Mouse (Mus musculus) myocyte (in vitro differentiated cells): ENCODE data around the gene Olfr646. TPM values are rescaled to one million over a fixed set of nuclear protein-coding genes. Genes with fewer than 3 reads are reported as not detected.

Experiments
- H3K27me3 ChIP-seq: one replicate; pipeline ENCODE4 v1.6.1; 2011; ENCODE audit not compliant: control insufficient read depth, insufficient read depth, insufficient read length
- H3K36me3 ChIP-seq: one replicate; pipeline ENCODE4 v1.6.1; 2011; ENCODE audit not compliant: control insufficient read depth, insufficient read depth
- H3K4me2 ChIP-seq: one replicate; pipeline ENCODE4 v1.6.1; 2011; ENCODE audit warnings: low read depth, control low read depth
- H3K4me3 ChIP-seq: one replicate; pipeline ENCODE4 v1.5.1; 2011; ENCODE audit warnings: mild to moderate bottlenecking, control low read depth, moderate library complexity
- H3K79me2 ChIP-seq: one replicate; pipeline ENCODE4 v1.6.1; 2011; ENCODE audit not compliant: control insufficient read depth, insufficient read depth
- H3ac ChIP-seq: one replicate; pipeline ENCODE4 v1.6.1; 2011; ENCODE audit not compliant: control insufficient read depth, insufficient read length
- CEBPB ChIP-seq: IDR thresholded peaks from 2 replicates; pipeline ENCODE4 v1.6.1; 2011; ENCODE audit warnings: mild to moderate bottlenecking, moderate library complexity; ENCODE audit not compliant: poor library complexity, insufficient read depth, severe bottlenecking
- E2F4 ChIP-seq: IDR thresholded peaks from one replicate; pipeline ENCODE4 v1.6.1; 2011; ENCODE audit warnings: mild to moderate bottlenecking, control low read depth, moderate library complexity; ENCODE audit not compliant: insufficient read depth
- MAX ChIP-seq: IDR thresholded peaks from one replicate; pipeline ENCODE4 v1.6.1; 2011; ENCODE audit warnings: low read depth, mild to moderate bottlenecking, control low read depth
- MYOD1 ChIP-seq, 3 experiments: IDR thresholded peaks; one replicate each; pipeline ENCODE4 v1.6.1; 2011; ENCODE audit warnings: control low read depth in 2 of 3, low read depth in 2 of 3, mild to moderate bottlenecking in 2 of 3, moderate library complexity in 1 of 3; ENCODE audit not compliant: insufficient read length in 2 of 3, control insufficient read depth in 1 of 3
- MYOG ChIP-seq, 3 experiments: IDR thresholded peaks; one replicate each; pipeline ENCODE4 v1.6.1; 2011; ENCODE audit warnings: control low read depth in 2 of 3, low read depth in 2 of 3, mild to moderate bottlenecking in 2 of 3; ENCODE audit not compliant: insufficient read length in 2 of 3, control insufficient read depth in 1 of 3, insufficient read depth in 1 of 3
- POLR2A ChIP-seq: IDR thresholded peaks from one replicate; pipeline ENCODE4 v1.6.1; 2011; ENCODE audit warnings: low read depth, mild to moderate bottlenecking, control low read depth, moderate library complexity; ENCODE audit not compliant: insufficient read length
- POLR2AphosphoS2 ChIP-seq: IDR thresholded peaks from one replicate; pipeline ENCODE4 v1.6.1; 2011; ENCODE audit warnings: low read depth, control low read depth; ENCODE audit not compliant: insufficient read length
- REST ChIP-seq: IDR thresholded peaks from one replicate; pipeline ENCODE4 v1.6.1; 2011; ENCODE audit warnings: mild to moderate bottlenecking, control low read depth, moderate library complexity; ENCODE audit not compliant: insufficient read depth, insufficient read length
- SRF ChIP-seq: IDR thresholded peaks from one replicate; pipeline ENCODE4 v1.6.1; 2011; ENCODE audit warnings: low read depth; ENCODE audit not compliant: control insufficient read depth, insufficient read length
- TCF12 ChIP-seq: IDR thresholded peaks from one replicate; pipeline ENCODE4 v1.6.1; 2011; ENCODE audit warnings: mild to moderate bottlenecking, control low read depth; ENCODE audit not compliant: poor library complexity, insufficient read depth, severe bottlenecking
- TCF3 ChIP-seq: IDR thresholded peaks from one replicate; pipeline ENCODE4 v1.6.1; 2011; ENCODE audit warnings: low read depth, control low read depth; ENCODE audit not compliant: insufficient read length
- USF1 ChIP-seq: IDR thresholded peaks from one replicate; pipeline ENCODE4 v1.6.1; 2011; ENCODE audit warnings: low read depth, mild to moderate bottlenecking, control low read depth, moderate library complexity
- polyA plus RNA-seq: library from polyadenylated mRNA; unstranded; fragments of >200 nt; fragmentation: generic; extraction: Trizol; gene quantifications from one replicate; pipeline ENCODE4 v1.2.1, GENCODE M21; 2012; ENCODE audit warnings: missing spikeins

Gene Olfr646
- polyA plus RNA-seq, 1 experiment, result not detected

GRCm38 (mm10) chr7:104150456-104150855 is 45.8 kb downstream of the Olfr646 start, which contains the start of gene Ubqlnl:
Gene Ubqlnl (minus strand): TSS chr7:104150556.
- no peak within 1 kb of the TSS for H3K4me3 ChIP-seq
- H3K79me2 ChIP-seq, result no peaks in the 10 kb centered on the region
- no peaks in the 10 kb centered on the region for H3K36me3 ChIP-seq
- TF ChIP-seq REST (no peak), TCF3 (no peak), USF1 (no peak), TCF12 (no peak), E2F4 (no peak), MYOG (IDR thresholded peaks at IDR 0.05; ENCODE audit: control insufficient read depth in 1 of 3, insufficient read depth in 1 of 3, insufficient read length in 2 of 3, low read depth in 2 of 3) (no peak), POLR2A (no peak), POLR2AphosphoS2 (no peak), MAX (no peak), MYOD1 (IDR thresholded peaks at IDR 0.05; ENCODE audit: control insufficient read depth in 1 of 3, insufficient read length in 2 of 3, low read depth in 2 of 3) (no peak), SRF (no peak), CEBPB (no peak)
- no peaks in the 10 kb centered on the region for H3K27me3 ChIP-seq
- no peak within 1 kb of the TSS for H3ac ChIP-seq
- no peak within 1 kb of the TSS for H3K4me2 ChIP-seq

Other genes starting within 250 kb of the Olfr646 start
- not detected for gene Olfr66, start 218.6 kb upstream of the Olfr646 start, polyA plus RNA-seq
- not detected for gene Olfr64, start 210.4 kb upstream of the Olfr646 start, polyA plus RNA-seq
- not detected for gene Olfr65, start 201.4 kb upstream of the Olfr646 start, polyA plus RNA-seq
- not detected for gene Olfr631, start 176.0 kb upstream of the Olfr646 start, polyA plus RNA-seq
- gene Olfr632, start 170.5 kb upstream of the Olfr646 start, polyA plus RNA-seq, result not detected
- not detected for gene Olfr633, start 160.4 kb upstream of the Olfr646 start, polyA plus RNA-seq
- gene Olfr635, start 133.7 kb upstream of the Olfr646 start, polyA plus RNA-seq, result not detected
- gene Olfr638, start 106.1 kb upstream of the Olfr646 start, polyA plus RNA-seq, result not detected
- gene Olfr639, start 87.6 kb upstream of the Olfr646 start, polyA plus RNA-seq, result not detected
- not detected for gene Olfr640, start 79.3 kb upstream of the Olfr646 start, polyA plus RNA-seq
- gene Olfr641, start 69.4 kb upstream of the Olfr646 start, polyA plus RNA-seq, result not detected
- gene Olfr642, start 52.2 kb upstream of the Olfr646 start, polyA plus RNA-seq, result not detected
- gene 4930516K23Rik, start 43.4 kb upstream of the Olfr646 start, polyA plus RNA-seq, result not detected
- gene Olfr644, start 33.0 kb upstream of the Olfr646 start, polyA plus RNA-seq, result not detected
- not detected for gene Olfr645, start 19.4 kb upstream of the Olfr646 start, polyA plus RNA-seq
- gene Ubqln5, start 25.0 kb downstream of the Olfr646 start, polyA plus RNA-seq, result not detected
- not detected for gene Olfr643, start 32.5 kb downstream of the Olfr646 start, polyA plus RNA-seq
- not detected for gene Ubqln3, start 38.4 kb downstream of the Olfr646 start, polyA plus RNA-seq
- not detected for gene Ubqlnl, start 45.7 kb downstream of the Olfr646 start, polyA plus RNA-seq
- gene Olfm5, start 60.0 kb downstream of the Olfr646 start, polyA plus RNA-seq, result not detected
- gene Olfr648, start 78.5 kb downstream of the Olfr646 start, polyA plus RNA-seq, result not detected
- not detected for gene Olfr649, start 91.1 kb downstream of the Olfr646 start, polyA plus RNA-seq
- gene Trim6, start 113.9 kb downstream of the Olfr646 start, polyA plus RNA-seq, result not detected
- gene Trim34a, start 139.6 kb downstream of the Olfr646 start, polyA plus RNA-seq, result 0.02 TPM
- not detected for gene Trim5, start 183.2 kb downstream of the Olfr646 start, polyA plus RNA-seq
- gene Trim12a, start 210.6 kb downstream of the Olfr646 start, polyA plus RNA-seq, result not detected
- gene Trim34b, start 224.6 kb downstream of the Olfr646 start, polyA plus RNA-seq, result 0.05 TPM
- 0.47 TPM for gene Trim12c, start 248.5 kb downstream of the Olfr646 start, polyA plus RNA-seq